8 mouse cellular contexts compared by ENCODE assay signal in the genomic region with DNA sequence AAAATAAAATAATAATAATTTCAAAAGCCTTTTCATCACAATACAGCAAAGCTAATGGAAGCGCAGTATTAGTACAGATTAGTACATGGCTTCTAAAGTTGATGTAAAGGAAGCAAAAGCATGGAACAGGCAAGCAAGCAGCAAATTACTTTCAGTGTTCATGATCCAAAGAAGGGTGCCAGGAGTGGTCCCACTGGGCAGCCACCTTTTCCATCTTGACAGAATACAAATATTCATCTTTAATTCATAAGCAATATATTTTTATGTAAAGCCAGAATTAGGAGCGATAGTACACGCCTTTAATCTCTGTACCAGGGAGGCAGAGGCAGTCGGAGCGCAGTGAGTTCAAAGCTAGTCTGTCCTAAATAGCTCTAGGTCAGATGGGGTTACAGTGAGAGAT. TPM values are rescaled to one million over a fixed set of nuclear protein-coding genes. Genes with fewer than 3 reads are reported as not detected.
DNase-seq lines count a peak whose midpoint lies in the region; ATAC-seq lines count a peak whose summit lies in the region.

No protein-coding gene starts in this region.

- DNase-seq in cerebellum, adult 9-11 months, result peak; percentile 46
- DNase-seq in neural tube, embryonic 11.5 days (ENCODE audit: low spot score), result no peak
- no peak for DNase-seq in neural tube, embryonic 10.5 days (ENCODE audit: extremely low spot score, low spot score)
- DNase-seq in ovary, postnatal 14 days (ENCODE audit: low spot score), result no peak
- DNase-seq in left cerebral cortex, postnatal 25 days (ENCODE audit: low spot score in 2 of 2), result no peak
- DNase-seq in layer of hippocampus, adult 18-20 months (ENCODE audit: low spot score in 2 of 2), result no peak

- H3K9ac ChIP-seq in neural tube, embryonic 11.5 days (ENCODE audit: low read length), result peak overlapping the region; percentile 41
- H3K9ac ChIP-seq in liver, embryonic 12.5 days, result peak overlapping the region; percentile 80

- intact Hi-C loops in left cerebral cortex, postnatal 25 days (cut with DNase I), result loop anchor here (2.0 to 5.0 kb wide), 2 partner anchors 125 to 397 kb away; a partner anchor contains a TSS

- H3K27me3 ChIP-seq in neural tube, embryonic 11.5 days (ENCODE audit: control insufficient read depth, insufficient read depth, low read length), result no peaks in the 10 kb centered on the region
- no peaks in the 10 kb centered on the region for H3K27me3 ChIP-seq in liver, embryonic 12.5 days (replicated peaks)

- ATAC-seq in cerebellum, adult (ENCODE audit: insufficient number of reproducible peaks, low FRiP score, low TSS enrichment), result no peak
- ATAC-seq in neural tube, embryonic 11.5 days (ENCODE audit: insufficient read depth, low FRiP score, low TSS enrichment), result no peak
- no peak for ATAC-seq in liver, embryonic 12.5 days

- H3K4me2 ChIP-seq in neural tube, embryonic 11.5 days (ENCODE audit: low read depth), result peak overlapping the region; percentile 100
- peak overlapping the region; percentile 97 for H3K4me2 ChIP-seq in liver, embryonic 12.5 days

- H3K27ac ChIP-seq in neural tube, embryonic 11.5 days (ENCODE audit: low read depth, low read length), result peak overlapping the region; percentile 72
- H3K27ac ChIP-seq in liver, embryonic 12.5 days, result peak overlapping the region; percentile 76

- H3K9me3 ChIP-seq in neural tube, embryonic 11.5 days (ENCODE audit: control insufficient read depth, low read length), result no peaks in the 10 kb centered on the region
- no peaks in the 10 kb centered on the region for H3K9me3 ChIP-seq in liver, embryonic 12.5 days (replicated peaks)

- peaks cover 3% of the 10 kb centered on the region; the same call in 1 of the 2 replicates for H3K4me1 ChIP-seq in neural tube, embryonic 11.5 days (ENCODE audit: control insufficient read depth, insufficient read depth, low read length)
- peaks cover 34% of the 10 kb centered on the region for H3K4me1 ChIP-seq in liver, embryonic 12.5 days

- 75% methylated on average over 5 of the region's 5 CpGs for WGBS in neural tube, embryonic 11.5 days
- WGBS in liver, embryonic 12.5 days (ENCODE audit: insufficient replicate concordance), result 74% methylated on average over 5 of the region's 5 CpGs

- peak overlapping the region; percentile 62 for H3K4me3 ChIP-seq in neural tube, embryonic 11.5 days (ENCODE audit: low read depth, low read length)
- H3K4me3 ChIP-seq in liver, embryonic 12.5 days, result peak overlapping the region; percentile 71

- no peaks in the 10 kb centered on the region; the same call in 1 of the 2 replicates for H3K36me3 ChIP-seq in neural tube, embryonic 11.5 days (ENCODE audit: control insufficient read depth, insufficient read depth, low read length)
- H3K36me3 ChIP-seq in liver, embryonic 12.5 days, result peaks cover 4% of the 10 kb centered on the region; the same call in 1 of the 2 replicates

RNA-seq across cellular contexts. Expression of a gene that starts 5.9 kb away (rescaled TPM):
- polyA plus RNA-seq in neural tube, embryonic 11.5 days (2014; fragmentation: Nextera tagmentation; extraction: Ambion mirVana), result 3.4 and 4.0 TPM in 2 replicates
- 6.4 and 7.1 TPM in 2 replicates for polyA plus RNA-seq in liver, embryonic 12.5 days (2016; fragmentation: Nextera tagmentation; extraction: Ambion mirVana)
- total RNA-seq in left cerebral cortex, postnatal 25 days (2021), result 10 to 100 TPM; 13.0 to 14.0 TPM
- 10 to 100 TPM; 13.9 to 16.9 TPM for total RNA-seq in layer of hippocampus, adult 18-20 months (2021)

RNA-seq across cellular contexts. Expression of a gene that starts 7.0 kb away (rescaled TPM):
- not detected in 2 replicates for polyA plus RNA-seq in neural tube, embryonic 11.5 days (2014; fragmentation: Nextera tagmentation; extraction: Ambion mirVana)
- polyA plus RNA-seq in liver, embryonic 12.5 days (2016; fragmentation: Nextera tagmentation; extraction: Ambion mirVana), result not detected in 2 replicates
- not detected for total RNA-seq in left cerebral cortex, postnatal 25 days (2021)
- total RNA-seq in layer of hippocampus, adult 18-20 months (2021), result 1 to 10 TPM in 1 of 2 experiments, under 1 TPM in 1; 0.46 to 1.1 TPM

RNA-seq across cellular contexts. Expression of a gene that starts 14.1 kb away (rescaled TPM):
- 42.5 and 48.9 TPM in 2 replicates for polyA plus RNA-seq in neural tube, embryonic 11.5 days (2014; fragmentation: Nextera tagmentation; extraction: Ambion mirVana)
- 2.2 and 2.8 TPM in 2 replicates for polyA plus RNA-seq in liver, embryonic 12.5 days (2016; fragmentation: Nextera tagmentation; extraction: Ambion mirVana)
- 10 to 100 TPM; 11.4 to 16.3 TPM for total RNA-seq in left cerebral cortex, postnatal 25 days (2021)
- 1 to 10 TPM; 8.7 to 9.2 TPM for total RNA-seq in layer of hippocampus, adult 18-20 months (2021)

RNA-seq across cellular contexts. Expression of a gene that starts 23.8 kb away (rescaled TPM):
- polyA plus RNA-seq in neural tube, embryonic 11.5 days (2014; fragmentation: Nextera tagmentation; extraction: Ambion mirVana), result 3.4 and 3.9 TPM in 2 replicates
- 1.3 and 1.4 TPM in 2 replicates for polyA plus RNA-seq in liver, embryonic 12.5 days (2016; fragmentation: Nextera tagmentation; extraction: Ambion mirVana)
- total RNA-seq in left cerebral cortex, postnatal 25 days (2021), result 1 to 10 TPM; 1.4 to 2.0 TPM
- total RNA-seq in layer of hippocampus, adult 18-20 months (2021), result 1 to 10 TPM; 1.6 to 1.8 TPM

RNA-seq across cellular contexts. Expression of a gene that starts 36.4 kb away (rescaled TPM):
- 818 and 875 TPM in 2 replicates for polyA plus RNA-seq in neural tube, embryonic 11.5 days (2014; fragmentation: Nextera tagmentation; extraction: Ambion mirVana)
- polyA plus RNA-seq in liver, embryonic 12.5 days (2016; fragmentation: Nextera tagmentation; extraction: Ambion mirVana), result 960 and 969 TPM in 2 replicates
- 100 to 1,000 TPM; 452 to 469 TPM for total RNA-seq in left cerebral cortex, postnatal 25 days (2021)
- 100 to 1,000 TPM; 576 to 601 TPM for total RNA-seq in layer of hippocampus, adult 18-20 months (2021)
